In the genomic region with DNA sequence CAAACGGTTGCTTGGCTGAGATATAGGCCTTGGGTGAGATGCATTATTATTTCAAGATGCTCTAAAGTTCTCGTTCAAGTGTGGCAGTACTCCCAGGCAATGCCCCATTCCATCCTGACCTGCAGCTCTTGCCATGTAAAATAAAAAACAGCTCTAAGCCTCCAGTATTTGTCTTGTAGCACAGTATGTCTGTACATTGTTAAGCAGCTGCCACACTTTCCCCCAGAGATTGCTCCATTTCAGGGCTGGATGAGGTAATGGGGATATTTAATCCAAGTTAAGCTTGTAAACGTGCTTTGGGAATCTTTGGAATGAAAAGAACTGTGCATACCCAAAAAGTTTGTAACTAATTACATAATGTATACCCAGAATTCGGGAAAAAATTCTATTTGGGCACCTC, we compare ENCODE assay signal across 33 mouse cellular contexts.
DNase-seq lines count a peak whose midpoint lies in the region; ATAC-seq and TF ChIP-seq lines count a peak whose summit lies in the region.
"Had no signal": no experiment of that assay in that cellular context is flagged by ENCODE, and none has a peak within 500 bp of the region (broad histone marks: within the 10 kb centered on the region; RNA-seq: fewer than 3 reads in every experiment).

No protein-coding gene starts in this region.

- no peak overlapping the region for H3K9ac ChIP-seq in embryonic facial prominence, embryonic 15.5 days
- H3K9ac ChIP-seq in limb, embryonic 15.5 days = no peak overlapping the region
- H3K9ac ChIP-seq: embryonic facial prominence, embryonic 12.5 days; forebrain, embryonic 15.5 days; hindbrain, embryonic 13.5 days; kidney, embryonic 15.5 days; liver, embryonic 12.5 days; liver, postnatal 0 days; neural tube, embryonic 12.5 days had no signal

- H3K9me3 ChIP-seq in embryonic facial prominence, embryonic 15.5 days (replicated peaks) = no peaks in the 10 kb centered on the region
- no peaks in the 10 kb centered on the region for H3K9me3 ChIP-seq in limb, embryonic 15.5 days
- H3K9me3 ChIP-seq: embryonic facial prominence, embryonic 12.5 days; forebrain, embryonic 15.5 days; hindbrain, embryonic 13.5 days; kidney, embryonic 15.5 days; liver, embryonic 12.5 days; neural tube, embryonic 12.5 days had no signal

- H3K27me3 ChIP-seq in C2C12 (ENCODE audit: control insufficient read depth, insufficient read depth, insufficient read length) = no peaks in the 10 kb centered on the region
- H3K27me3 ChIP-seq in embryonic facial prominence, embryonic 15.5 days = no peaks in the 10 kb centered on the region
- no peaks in the 10 kb centered on the region for H3K27me3 ChIP-seq in limb, embryonic 15.5 days
- H3K27me3 ChIP-seq: CH12.LX; embryonic facial prominence, embryonic 12.5 days; forebrain, embryonic 15.5 days; hindbrain, embryonic 13.5 days; kidney, embryonic 15.5 days; liver, embryonic 12.5 days; neural tube, embryonic 12.5 days had no signal

- no peaks in the 10 kb centered on the region for H3K79me2 ChIP-seq in C2C12 (ENCODE audit: control insufficient read depth, insufficient read depth)

- DNase-seq in brain, embryonic 14.5 days (ENCODE audit: low read depth) = peak; percentile 14
- no peak for DNase-seq in urinary bladder, adult 2 months (ENCODE audit: low spot score)
- no peak for DNase-seq in left cerebral cortex, postnatal 4 days
- DNase-seq: adrenal gland, adult 2 months; adrenal gland, postnatal 36 days; B cell, adult 2 months; cerebellum, adult 2 months; cerebellum, postnatal 25 days; gastrocnemius, postnatal 25 days; heart, adult 2 months; heart, postnatal 36 days; kidney, adult 11 months; kidney, postnatal 25 days; liver, postnatal 0 days; lung, postnatal 36 days; right cerebral cortex, adult 18-20 months; right cerebral cortex, postnatal 4 days; thymus, postnatal 4 days had no signal

- H3K4me2 ChIP-seq in embryonic facial prominence, embryonic 15.5 days (replicated peaks) = no peak overlapping the region
- no peak overlapping the region for H3K4me2 ChIP-seq in limb, embryonic 15.5 days
- H3K4me2 ChIP-seq: embryonic facial prominence, embryonic 12.5 days; forebrain, embryonic 15.5 days; hindbrain, embryonic 13.5 days; kidney, embryonic 15.5 days; liver, embryonic 12.5 days; midbrain, embryonic 11.5 days; neural tube, embryonic 12.5 days had no signal

- H3K4me1 ChIP-seq in embryonic facial prominence, embryonic 15.5 days = no peaks in the 10 kb centered on the region
- peaks cover 9% of the 10 kb centered on the region; the same call in 1 of the 2 replicates for H3K4me1 ChIP-seq in limb, embryonic 15.5 days
- H3K4me1 ChIP-seq: embryonic facial prominence, embryonic 12.5 days; forebrain, embryonic 15.5 days; hindbrain, embryonic 13.5 days; kidney, embryonic 15.5 days; liver, embryonic 12.5 days; neural tube, embryonic 12.5 days had no signal

- WGBS in embryonic facial prominence, embryonic 15.5 days = 19% methylated on average over 4 of the region's 4 CpGs
- WGBS in limb, embryonic 15.5 days = 17% methylated on average over 4 of the region's 4 CpGs

- peak; percentile 69 for ATAC-seq in embryonic facial prominence, embryonic 15.5 days (ENCODE audit: insufficient number of reproducible peaks, low FRiP score, low TSS enrichment, low read depth)
- ATAC-seq in limb, embryonic 15.5 days (ENCODE audit: insufficient number of reproducible peaks, low FRiP score, low TSS enrichment, low read depth) = peak; percentile 79
- ATAC-seq: activated CD4-positive, CD25-positive, alpha-beta regulatory T cell, adult 4 months; forebrain, embryonic 15.5 days; liver, embryonic 12.5 days; liver, postnatal 0 days; midbrain, embryonic 16.5 days had no signal

- no peaks in the 10 kb centered on the region for H3K36me3 ChIP-seq in C2C12 (ENCODE audit: control insufficient read depth, insufficient read depth)
- H3K36me3 ChIP-seq in embryonic facial prominence, embryonic 15.5 days = no peaks in the 10 kb centered on the region
- H3K36me3 ChIP-seq in limb, embryonic 15.5 days = no peaks in the 10 kb centered on the region
- H3K36me3 ChIP-seq: embryonic facial prominence, embryonic 12.5 days; forebrain, embryonic 15.5 days; hindbrain, embryonic 13.5 days; kidney, embryonic 15.5 days; liver, embryonic 12.5 days; neural tube, embryonic 12.5 days had no signal

- intact Hi-C loops in left cerebral cortex, postnatal 4 days (cut with DNase I) = no loop called here

- H3K27ac ChIP-seq in embryonic facial prominence, embryonic 15.5 days (replicated peaks) = no peak overlapping the region
- no peak overlapping the region for H3K27ac ChIP-seq in limb, embryonic 15.5 days
- H3K27ac ChIP-seq: embryonic facial prominence, embryonic 12.5 days; forebrain, embryonic 15.5 days; heart, adult 2 months; hindbrain, embryonic 13.5 days; kidney, embryonic 15.5 days; layer of hippocampus, adult 2 months; liver, embryonic 12.5 days; neural tube, embryonic 12.5 days; stomach, postnatal 0 days had no signal

- H3ac ChIP-seq in C2C12 (ENCODE audit: control insufficient read depth, insufficient read length, low read depth) = no peak overlapping the region

- H3K79me3 ChIP-seq in C2C12 (ENCODE audit: low read depth) = no peaks in the 10 kb centered on the region

- no peak for TF ChIP-seq POLR2A in brain, embryonic 14.5 days (IDR thresholded peaks at IDR 0.05; ENCODE audit: borderline replicate concordance, extremely low read depth, insufficient read depth, insufficient read length, poor library complexity, severe bottlenecking)

- no peak overlapping the region for H3K4me3 ChIP-seq in C2C12 (ENCODE audit: insufficient read depth, poor library complexity, severe bottlenecking)
- no peak overlapping the region for H3K4me3 ChIP-seq in embryonic facial prominence, embryonic 15.5 days (replicated peaks)
- H3K4me3 ChIP-seq in limb, embryonic 15.5 days = no peak overlapping the region
- H3K4me3 ChIP-seq: embryonic facial prominence, embryonic 12.5 days; forebrain, embryonic 15.5 days; heart, adult 2 months; hindbrain, embryonic 13.5 days; kidney, embryonic 15.5 days; layer of hippocampus, adult 2 months; liver, embryonic 12.5 days; neural tube, embryonic 12.5 days had no signal

- no peak for TF ChIP-seq CTCF in C2C12 (IDR thresholded peaks at IDR 0.05; ENCODE audit: control insufficient read depth, insufficient read depth, insufficient read length)
- no peak for TF ChIP-seq CTCF in brain, embryonic 14.5 days (IDR thresholded peaks at IDR 0.05; ENCODE audit: borderline replicate concordance, extremely low read depth, insufficient read depth, insufficient read length)

TF ChIP-seq in C2C12, 6 proteins besides CTCF, POLR2A, EP300 and RAD21:
- TF ChIP-seq MYOD1 (IDR thresholded peaks at IDR 0.05; ENCODE audit: control insufficient read depth, insufficient read length, low read depth) = peak; percentile 16
- TF ChIP-seq CEBPB (IDR thresholded peaks at IDR 0.05; ENCODE audit: low read depth) = no peak
